Mouse (Mus musculus): ENCODE measurements around the gene Vwa2.

The Vwa2 gene

DNA sequence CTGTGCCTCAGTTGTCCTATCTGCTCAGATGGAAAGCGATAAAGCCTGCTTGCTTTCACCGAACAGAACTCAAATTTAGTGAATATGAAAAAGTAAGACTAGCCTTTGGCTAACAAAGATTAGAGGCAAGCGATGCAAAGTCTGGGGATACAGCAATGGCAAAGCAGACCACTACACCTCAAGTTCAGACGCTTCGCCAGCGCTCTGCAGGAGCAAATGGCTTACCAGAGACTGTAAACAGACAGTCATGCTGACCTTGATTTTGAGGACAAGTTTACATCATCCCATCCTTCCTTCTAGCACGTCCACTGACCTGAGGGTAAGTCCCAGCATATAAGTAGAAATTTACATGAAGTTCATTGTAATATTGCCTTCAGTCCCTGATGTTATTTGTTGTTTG is 72.2 kb downstream of the Vwa2 start:
- H3K9me3 ChIP-seq (ENCODE audit: low read length): 0 out of 2 replicates have a peak, but pooled peaks cover 3% of the 10 kb centered on the region
- H3K36me3 ChIP-seq (ENCODE audit: insufficient read depth, low read length): no peaks in the 10 kb centered on the region
- peaks cover 31% of the 10 kb centered on the region for H3K4me1 ChIP-seq (replicated peaks; ENCODE audit: low read depth, low read length)
- peaks cover 21% of the 10 kb centered on the region for H3K27me3 ChIP-seq (ENCODE audit: insufficient read depth, low read length)
- H3K4me3 ChIP-seq (replicated peaks; ENCODE audit: low read length): no peak overlapping the region
- TF ChIP-seq CTCF (conservative IDR thresholded peaks at IDR 0.05; ENCODE audit: low read length) (no peak), POU5F1 (IDR thresholded peaks at IDR 0.05; ENCODE audit: borderline replicate concordance, low read length) (no peak), NANOG (IDR thresholded peaks at IDR 0.05; ENCODE audit: borderline replicate concordance, low read length) (no peak)

DNA sequence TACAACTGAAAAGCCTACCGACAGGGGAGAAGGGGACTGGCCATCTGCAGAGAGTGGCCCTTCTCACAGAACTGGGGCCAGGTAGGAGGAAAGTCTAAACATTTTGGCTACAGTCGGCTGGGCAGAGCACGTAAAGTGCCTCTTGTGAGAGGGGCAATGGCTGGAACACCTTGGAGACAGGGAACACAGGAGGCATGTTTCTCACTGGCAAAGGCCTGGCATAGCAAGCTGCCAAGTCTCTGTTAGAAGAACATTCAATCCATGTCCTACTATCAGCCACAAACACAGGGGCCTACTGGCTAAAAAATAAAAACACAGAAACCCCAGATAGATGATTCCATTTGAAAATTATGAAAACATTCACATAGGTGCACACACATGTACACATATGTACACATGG is 72.7 kb downstream of the Vwa2 start:
- H3K4me1 ChIP-seq (replicated peaks; ENCODE audit: low read depth, low read length): peaks cover 31% of the 10 kb centered on the region
- no peaks in the 10 kb centered on the region for H3K36me3 ChIP-seq (ENCODE audit: insufficient read depth, low read length)
- no peak overlapping the region for H3K4me3 ChIP-seq (replicated peaks; ENCODE audit: low read length)
- TF ChIP-seq POU5F1 (IDR thresholded peaks at IDR 0.05; ENCODE audit: borderline replicate concordance, low read length): no peak
- 0 out of 2 replicates have a peak, but pooled peaks cover 3% of the 10 kb centered on the region for H3K9me3 ChIP-seq (ENCODE audit: low read length)
- H3K27me3 ChIP-seq (ENCODE audit: insufficient read depth, low read length): peaks cover 16% of the 10 kb centered on the region

DNA sequence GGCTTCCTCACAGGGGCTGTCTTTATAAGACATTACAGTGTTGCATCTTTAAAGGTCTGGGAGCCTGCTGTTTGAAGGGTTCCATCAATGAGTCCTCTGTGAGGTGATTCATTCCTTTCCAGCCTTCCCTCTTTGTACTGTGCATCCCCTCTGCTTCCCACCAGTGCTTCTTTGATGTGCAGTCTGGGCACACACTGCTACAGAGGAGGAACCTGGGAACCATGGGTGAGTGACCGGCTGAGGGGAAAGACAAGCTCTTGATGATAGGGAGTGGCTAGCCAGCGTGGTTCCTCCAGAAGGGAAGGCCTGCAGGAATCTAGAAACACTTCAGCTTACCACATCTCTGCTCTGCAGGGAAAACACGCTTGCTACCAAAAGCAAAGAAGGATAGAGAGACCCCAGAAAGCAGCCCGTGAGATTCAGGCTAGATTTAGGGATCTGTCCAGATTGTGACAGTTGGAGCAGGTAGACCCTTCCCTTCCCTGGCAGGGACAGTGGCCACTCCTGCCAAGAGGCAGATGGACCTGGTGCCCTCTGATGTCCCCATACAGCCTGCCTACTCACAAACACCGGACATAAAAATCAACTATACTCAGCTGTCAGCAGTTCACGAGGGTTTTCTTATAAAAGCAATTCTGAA is 74.0 kb downstream of the Vwa2 start:
- no peak overlapping the region for H3K4me3 ChIP-seq (replicated peaks; ENCODE audit: low read length)
- H3K27me3 ChIP-seq (ENCODE audit: insufficient read depth, low read length): peaks cover 11% of the 10 kb centered on the region
- H3K9me3 ChIP-seq (ENCODE audit: low read length): 0 out of 2 replicates have a peak, but pooled peaks cover 3% of the 10 kb centered on the region
- peaks cover 29% of the 10 kb centered on the region for H3K4me1 ChIP-seq (replicated peaks; ENCODE audit: low read depth, low read length)
- no peak for TF ChIP-seq POU5F1 (IDR thresholded peaks at IDR 0.05; ENCODE audit: borderline replicate concordance, low read length)
- no peak for TF ChIP-seq CTCF (conservative IDR thresholded peaks at IDR 0.05; ENCODE audit: low read length)
- no peak for TF ChIP-seq NANOG (IDR thresholded peaks at IDR 0.05; ENCODE audit: borderline replicate concordance, low read length)
- no peaks in the 10 kb centered on the region for H3K36me3 ChIP-seq (ENCODE audit: insufficient read depth, low read length)

DNA sequence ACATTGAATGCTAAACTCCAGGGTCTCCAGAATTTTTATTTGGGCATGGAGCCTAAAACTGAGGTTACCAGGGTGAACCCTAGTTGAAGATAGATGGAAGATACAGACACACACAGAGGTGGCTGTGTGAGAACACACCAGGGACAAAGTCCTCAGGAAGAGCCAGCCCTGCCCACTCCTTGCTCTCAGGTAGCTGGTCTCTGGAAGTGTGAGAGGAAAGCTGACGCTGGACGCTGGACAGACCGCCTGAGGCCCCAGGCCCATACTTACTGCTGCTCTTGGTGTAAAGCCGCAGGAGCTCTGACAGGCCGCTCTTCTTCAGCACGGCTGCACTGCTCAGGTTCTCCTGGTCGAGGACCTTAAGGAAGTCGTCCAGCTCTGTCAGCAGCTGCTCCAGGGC is 75.8 kb downstream of the Vwa2 start:
- H3K4me1 ChIP-seq (replicated peaks; ENCODE audit: low read depth, low read length): peaks cover 11% of the 10 kb centered on the region
- H3K4me3 ChIP-seq (replicated peaks; ENCODE audit: low read length): no peak overlapping the region
- no peaks in the 10 kb centered on the region for H3K36me3 ChIP-seq (ENCODE audit: insufficient read depth, low read length)
- no peak for TF ChIP-seq CTCF (conservative IDR thresholded peaks at IDR 0.05; ENCODE audit: low read length)
- 0 out of 2 replicates have a peak, but pooled peaks cover under 1% of the 10 kb centered on the region for H3K9me3 ChIP-seq (ENCODE audit: low read length)
- no peaks in the 10 kb centered on the region for H3K27me3 ChIP-seq (ENCODE audit: insufficient read depth, low read length)

DNA sequence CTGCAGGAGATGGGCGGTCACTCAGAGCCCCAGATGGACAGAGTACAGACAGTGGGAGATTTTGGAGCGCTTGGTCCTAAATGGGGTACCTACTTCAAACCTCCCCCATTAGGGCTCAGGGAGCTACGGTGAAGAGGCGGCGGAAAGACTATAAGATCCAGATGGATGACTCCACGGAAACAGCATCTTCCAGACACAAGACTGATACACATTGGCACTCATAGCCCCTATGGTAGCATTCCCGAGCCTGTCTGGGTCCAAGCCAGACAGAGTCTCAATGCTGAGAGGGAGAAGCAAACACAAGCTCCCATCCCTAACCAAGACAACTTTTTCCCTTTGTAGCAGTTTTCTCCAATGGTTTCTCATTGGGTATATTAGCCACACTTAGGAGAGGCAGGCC is 76.8 kb downstream of the Vwa2 start:
- no peaks in the 10 kb centered on the region for H3K27me3 ChIP-seq (ENCODE audit: insufficient read depth, low read length)
- no peaks in the 10 kb centered on the region for H3K9me3 ChIP-seq (ENCODE audit: low read length)
- TF ChIP-seq POU5F1 (IDR thresholded peaks at IDR 0.05; ENCODE audit: borderline replicate concordance, low read length) (no peak), NANOG (IDR thresholded peaks at IDR 0.05; ENCODE audit: borderline replicate concordance, low read length) (no peak), CTCF (conservative IDR thresholded peaks at IDR 0.05; ENCODE audit: low read length) (no peak)
- peaks cover 2% of the 10 kb centered on the region for H3K4me1 ChIP-seq (replicated peaks; ENCODE audit: low read depth, low read length)
- H3K36me3 ChIP-seq (ENCODE audit: insufficient read depth, low read length): no peaks in the 10 kb centered on the region
- no peak overlapping the region for H3K4me3 ChIP-seq (replicated peaks; ENCODE audit: low read length)

DNA sequence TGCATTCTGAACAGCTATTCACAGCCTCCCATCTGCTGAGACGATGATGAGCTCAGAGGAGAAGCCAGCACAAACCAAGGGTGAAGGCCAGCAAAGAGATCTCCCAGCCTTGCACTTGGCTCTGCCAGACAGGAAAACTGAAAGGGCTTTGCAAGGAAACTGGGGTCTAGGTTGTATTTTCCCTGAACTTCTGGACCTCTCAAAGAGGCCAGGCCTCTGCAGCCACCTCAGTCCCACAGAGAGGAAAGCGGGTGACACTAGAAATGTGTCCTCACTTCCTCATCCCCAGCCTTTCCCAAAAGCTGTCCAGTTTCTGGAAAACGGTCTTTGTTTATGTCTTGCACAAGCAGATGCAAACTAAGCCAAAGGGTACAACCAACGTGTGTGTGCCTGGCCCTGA is 79.8 kb downstream of the Vwa2 start:
- H3K4me3 ChIP-seq (replicated peaks; ENCODE audit: low read length): no peak overlapping the region
- no peaks in the 10 kb centered on the region for H3K36me3 ChIP-seq (ENCODE audit: insufficient read depth, low read length)
- H3K4me1 ChIP-seq (replicated peaks; ENCODE audit: low read depth, low read length): no peaks in the 10 kb centered on the region
- H3K27me3 ChIP-seq (ENCODE audit: insufficient read depth, low read length): no peaks in the 10 kb centered on the region; the same call in 1 of the 2 replicates
- H3K9me3 ChIP-seq (ENCODE audit: low read length): no peaks in the 10 kb centered on the region
- TF ChIP-seq NANOG (IDR thresholded peaks at IDR 0.05; ENCODE audit: borderline replicate concordance, low read length) (no peak), CTCF (conservative IDR thresholded peaks at IDR 0.05; ENCODE audit: low read length) (no peak), POU5F1 (IDR thresholded peaks at IDR 0.05; ENCODE audit: borderline replicate concordance, low read length) (no peak)

DNA sequence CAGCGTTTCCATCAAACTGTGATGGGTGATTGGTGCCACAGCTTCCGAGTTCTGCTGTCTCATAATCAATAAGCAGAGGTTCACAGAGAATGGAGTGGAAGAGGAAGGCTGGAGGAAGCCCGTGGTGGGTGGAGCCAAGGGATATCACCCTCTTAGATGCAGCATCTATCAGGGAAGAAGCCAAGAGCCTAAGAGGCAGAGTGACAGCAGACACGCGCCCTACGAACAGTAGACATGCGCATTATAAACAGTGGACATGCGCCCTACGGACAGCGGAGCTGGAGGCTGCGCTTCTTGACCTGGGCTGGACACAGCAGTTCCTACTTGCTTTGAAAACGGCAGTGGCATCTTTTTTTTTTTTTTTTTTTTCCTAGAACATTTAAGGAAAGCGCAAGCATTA is 80.8 kb downstream of the Vwa2 start:
- TF ChIP-seq NANOG (IDR thresholded peaks at IDR 0.05; ENCODE audit: borderline replicate concordance, low read length): no peak
- TF ChIP-seq CTCF (conservative IDR thresholded peaks at IDR 0.05; ENCODE audit: low read length): no peak
- TF ChIP-seq POU5F1 (IDR thresholded peaks at IDR 0.05; ENCODE audit: borderline replicate concordance, low read length): no peak
- Histone ChIP-seq H3K4me1 (replicated peaks; ENCODE audit: low read depth, low read length) (peaks cover 4% of the 10 kb centered on the region; the same call in 1 of the 2 replicates), H3K4me3 (replicated peaks; ENCODE audit: low read length) (no peak overlapping the region), H3K9me3 (ENCODE audit: low read length) (no peaks in the 10 kb centered on the region), H3K27me3 (ENCODE audit: insufficient read depth, low read length) (no peaks in the 10 kb centered on the region; the same call in 1 of the 2 replicates), H3K36me3 (ENCODE audit: insufficient read depth, low read length) (no peaks in the 10 kb centered on the region)

DNA sequence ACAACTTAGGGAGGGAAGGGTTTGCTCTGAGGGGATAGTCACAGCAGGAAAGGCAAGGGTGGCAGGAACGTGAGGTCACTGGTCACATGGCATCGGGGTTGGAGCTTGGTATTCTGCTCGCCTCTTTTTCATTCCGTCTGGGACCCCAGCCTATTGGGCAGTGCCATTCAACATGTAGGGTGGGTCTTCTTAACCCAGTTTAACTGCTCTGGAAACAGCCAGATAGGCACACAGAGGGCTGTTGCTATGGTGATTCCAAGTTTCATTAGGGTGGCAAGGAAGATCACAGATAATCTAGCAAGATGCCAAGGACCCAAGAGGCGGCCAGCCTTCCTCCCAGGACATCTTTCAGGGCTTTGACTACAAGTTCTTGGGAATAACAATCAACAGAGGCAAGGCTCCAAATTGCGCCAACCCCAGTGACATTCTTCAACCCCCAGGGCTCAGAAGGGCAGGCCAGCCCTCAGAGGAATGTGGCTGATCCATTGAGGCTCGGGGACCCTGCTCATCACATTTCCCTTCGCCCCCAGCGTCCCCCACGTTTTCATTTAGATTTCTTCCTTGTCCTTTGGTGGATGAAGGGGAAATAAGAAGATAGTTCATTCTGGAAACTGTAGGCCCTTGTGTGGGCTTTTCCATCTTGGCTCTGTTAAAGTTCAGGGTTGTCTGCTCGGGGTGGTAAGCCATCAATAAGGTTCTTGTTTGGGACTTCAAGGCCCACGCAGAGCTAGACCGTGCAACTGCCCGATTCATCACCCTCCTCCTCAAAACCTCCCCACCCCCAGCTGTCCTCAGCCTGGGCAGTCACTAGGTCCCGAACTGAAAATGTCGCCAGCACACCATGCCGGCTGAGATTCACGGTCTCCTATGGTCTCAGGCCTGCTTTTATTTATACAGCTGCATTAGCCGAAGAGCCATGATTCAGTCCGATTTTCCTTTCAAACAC is 81.8 kb downstream of the Vwa2 start:
- H3K4me1 ChIP-seq (replicated peaks; ENCODE audit: low read depth, low read length): peaks cover 4% of the 10 kb centered on the region; the same call in 1 of the 2 replicates
- H3K4me3 ChIP-seq (replicated peaks; ENCODE audit: low read length): no peak overlapping the region
- H3K36me3 ChIP-seq (ENCODE audit: insufficient read depth, low read length): no peaks in the 10 kb centered on the region
- TF ChIP-seq POU5F1 (IDR thresholded peaks at IDR 0.05; ENCODE audit: borderline replicate concordance, low read length) (no peak), NANOG (IDR thresholded peaks at IDR 0.05; ENCODE audit: borderline replicate concordance, low read length) (no peak), CTCF (conservative IDR thresholded peaks at IDR 0.05; ENCODE audit: low read length) (no peak)
- no peaks in the 10 kb centered on the region for H3K9me3 ChIP-seq (ENCODE audit: low read length)
- no peaks in the 10 kb centered on the region; the same call in 1 of the 2 replicates for H3K27me3 ChIP-seq (ENCODE audit: insufficient read depth, low read length)

All from E14TG2a.4 (cell line).